Mouse (Mus musculus) MEL (cell line): ENCODE data around the gene Zfp651. TPM values are rescaled to one million over a fixed set of nuclear protein-coding genes. Genes with fewer than 3 reads are reported as not detected.

Source experiments
- DNase-seq: peaks from one replicate; pipeline ENCODE4 v3.0.0; 2011; ENCODE audit warnings: low read depth, low spot score
- H3K27ac ChIP-seq: 2 replicates; pipeline ENCODE4 v1.5.1; 2012; ENCODE audit warnings: low read depth, mild to moderate bottlenecking, control low read depth, low read length, moderate library complexity; ENCODE audit not compliant: control insufficient read depth
- H3K27me3 ChIP-seq, 2 experiments: fragments of 150-350 bp in 1 of 2; sonication (generic) in 1 of 2; 2 replicates each; pipeline ENCODE4 v1.6.1; 2012; ENCODE audit warnings: low read length in 2 of 2, mild to moderate bottlenecking in 2 of 2, improper control_type of control experiment in 1 of 2, moderate library complexity in 1 of 2; ENCODE audit not compliant: insufficient read depth in 2 of 2, control insufficient read depth in 1 of 2
- H3K36me3 ChIP-seq, 2 experiments: 2 replicates each; pipeline ENCODE4 v1.6.1; 2012 to 2014; ENCODE audit warnings: low read length in 2 of 2, improper control_type of control experiment in 1 of 2, inconsistent platforms in 1 of 2, mild to moderate bottlenecking in 1 of 2; ENCODE audit not compliant: insufficient read depth in 2 of 2, control insufficient read depth in 1 of 2
- H3K4me1 ChIP-seq, 2 experiments: fragments of 150-350 bp in 1 of 2; sonication (generic) in 1 of 2; 2 replicates each; pipeline ENCODE4 v1.6.1; 2012; ENCODE audit warnings: low read length in 2 of 2, improper control_type of control experiment in 1 of 2, mild to moderate bottlenecking in 1 of 2; ENCODE audit not compliant: insufficient read depth in 2 of 2, control insufficient read depth in 1 of 2
- H3K4me3 ChIP-seq, 2 experiments: fragments of 150-350 bp in 1 of 2; sonication (generic) in 1 of 2; 2 replicates each; pipeline ENCODE4 v1.5.1; 2012; ENCODE audit warnings: low read depth in 2 of 2, low read length in 2 of 2, mild to moderate bottlenecking in 2 of 2, moderate library complexity in 2 of 2, control low read depth in 1 of 2, improper control_type of control experiment in 1 of 2; ENCODE audit not compliant: control insufficient read depth in 1 of 2, insufficient read depth in 1 of 2
- H3K79me2 ChIP-seq: 2 replicates; pipeline ENCODE4 v1.6.1; 2012; ENCODE audit warnings: mild to moderate bottlenecking, low read length, moderate library complexity; ENCODE audit not compliant: control insufficient read depth, poor library complexity, insufficient read depth
- H3K9ac ChIP-seq: 2 replicates; pipeline ENCODE4 v1.6.1; 2012; ENCODE audit warnings: low read depth, mild to moderate bottlenecking, control low read depth, low read length, moderate library complexity; ENCODE audit not compliant: control insufficient read depth, poor library complexity, severe bottlenecking
- H3K9me3 ChIP-seq: fragments of 150-350 bp; sonication (generic); replicated peaks from 2 replicates; pipeline ENCODE4 v1.6.1; 2012; ENCODE audit warnings: mild to moderate bottlenecking, low read length, improper control_type of control experiment, moderate library complexity; ENCODE audit not compliant: insufficient read depth
- CHD1 ChIP-seq: IDR thresholded peaks from 2 replicates; pipeline ENCODE4 v1.6.1; 2012; ENCODE audit warnings: low read depth, mild to moderate bottlenecking, inconsistent platforms, low read length, improper control_type of control experiment
- CTCF ChIP-seq, 3 experiments: IDR thresholded peaks in 2 of 3; conservative IDR thresholded peaks in 1 of 3; 2 replicates each; pipeline ENCODE4 v1.5.1; 2011 to 2012; ENCODE audit warnings: low read length in 3 of 3, low read depth in 2 of 3, mild to moderate bottlenecking in 2 of 3, improper control_type of control experiment in 1 of 3, inconsistent platforms in 1 of 3, mixed read lengths in 1 of 3, moderate library complexity in 1 of 3; ENCODE audit not compliant: control insufficient read depth in 1 of 3, insufficient read depth in 1 of 3, poor library complexity in 1 of 3, severe bottlenecking in 1 of 3
- E2F4 ChIP-seq: IDR thresholded peaks from 2 replicates; pipeline ENCODE4 v1.6.1; 2011; ENCODE audit warnings: low read depth, low read length, improper control_type of control experiment, borderline replicate concordance
- EP300 ChIP-seq, 2 experiments: IDR thresholded peaks; 2 replicates each; pipeline ENCODE4 v1.6.1; 2011; ENCODE audit warnings: improper control_type of control experiment in 2 of 2, low read length in 2 of 2, low read depth in 1 of 2, mild to moderate bottlenecking in 1 of 2
- ETS1 ChIP-seq: IDR thresholded peaks from 2 replicates; pipeline ENCODE4 v1.6.1; 2012; ENCODE audit warnings: low read depth, mild to moderate bottlenecking, inconsistent platforms, low read length, improper control_type of control experiment, moderate library complexity
- HCFC1 ChIP-seq: IDR thresholded peaks from 2 replicates; pipeline ENCODE4 v1.6.1; 2012; ENCODE audit warnings: low read depth, mild to moderate bottlenecking, inconsistent platforms, low read length, improper control_type of control experiment, moderate library complexity
- MAFK ChIP-seq: IDR thresholded peaks from 2 replicates; pipeline ENCODE4 v1.6.1; 2011; ENCODE audit warnings: low read depth, mild to moderate bottlenecking, low read length, improper control_type of control experiment, borderline replicate concordance
- MYC ChIP-seq: IDR thresholded peaks from 2 replicates; pipeline ENCODE4 v1.6.1; 2011; ENCODE audit warnings: low read depth, mild to moderate bottlenecking, low read length, improper control_type of control experiment, moderate library complexity
- NELFE ChIP-seq: IDR thresholded peaks from 2 replicates; pipeline ENCODE4 v1.6.1; 2011; ENCODE audit warnings: low read depth, low read length, improper control_type of control experiment
- RAD21 ChIP-seq: IDR thresholded peaks from 2 replicates; pipeline ENCODE4 v1.6.1; 2011; ENCODE audit warnings: mild to moderate bottlenecking, low read depth, low read length, improper control_type of control experiment
- RCOR1 ChIP-seq: IDR thresholded peaks from 2 replicates; pipeline ENCODE4 v1.6.1; 2012; ENCODE audit warnings: low read depth, mild to moderate bottlenecking, inconsistent platforms, low read length, improper control_type of control experiment
- SIN3A ChIP-seq: IDR thresholded peaks from 2 replicates; pipeline ENCODE4 v1.6.1; 2012; ENCODE audit warnings: low read length, improper control_type of control experiment, inconsistent platforms
- SMC3 ChIP-seq: IDR thresholded peaks from 2 replicates; pipeline ENCODE4 v1.6.1; 2011; ENCODE audit warnings: low read depth, low read length, improper control_type of control experiment
- TBP ChIP-seq: IDR thresholded peaks from 2 replicates; pipeline ENCODE4 v1.8.0; 2011; ENCODE audit warnings: low read depth, low read length, improper control_type of control experiment
- TCF12 ChIP-seq: IDR thresholded peaks from 2 replicates; pipeline ENCODE4 v1.6.1; 2014; ENCODE audit warnings: low read depth, mild to moderate bottlenecking, inconsistent platforms, low read length, improper control_type of control experiment, moderate library complexity
- UBTF ChIP-seq: IDR thresholded peaks from 2 replicates; pipeline ENCODE4 v1.6.1; 2012; ENCODE audit warnings: low read depth, mild to moderate bottlenecking, inconsistent platforms, low read length, improper control_type of control experiment, moderate library complexity, borderline replicate concordance; ENCODE audit not compliant: insufficient read depth
- ZKSCAN1 ChIP-seq: IDR thresholded peaks from 2 replicates; pipeline ENCODE4 v1.6.1; 2012; ENCODE audit warnings: low read depth, mild to moderate bottlenecking, inconsistent platforms, low read length, improper control_type of control experiment, moderate library complexity
- ZMIZ1 ChIP-seq: IDR thresholded peaks from 2 replicates; pipeline ENCODE4 v1.6.1; 2012; ENCODE audit warnings: low read depth, mild to moderate bottlenecking, inconsistent platforms, low read length, improper control_type of control experiment, moderate library complexity
- polyA plus RNA-seq, 2 experiments: library from polyadenylated mRNA; stranded (reverse) in 1 of 2; unstranded in 1 of 2; fragments of >175 nt in 1 of 2; fragments of >200 nt in 1 of 2; gene quantifications; 2 replicates each; pipeline versions ENCODE4 v1.2.1 to v1.2.4; 2012; ENCODE audit warnings: low replicate concordance in 2 of 2, low read depth in 1 of 2; ENCODE audit not compliant: insufficient read length in 2 of 2, insufficient read depth in 1 of 2, missing spikeins in 1 of 2
- total RNA-seq: library from RNA; depleted of rRNA; stranded (reverse); fragments of 300-350 nt; gene quantifications from 2 replicates; pipeline ENCODE4 v1.2.3, GENCODE M21; 2012

Zfp651 gene
- total and polyA plus RNA-seq, 3 experiments = 0.07 to 0.12 TPM; not detected in 1

DNA sequence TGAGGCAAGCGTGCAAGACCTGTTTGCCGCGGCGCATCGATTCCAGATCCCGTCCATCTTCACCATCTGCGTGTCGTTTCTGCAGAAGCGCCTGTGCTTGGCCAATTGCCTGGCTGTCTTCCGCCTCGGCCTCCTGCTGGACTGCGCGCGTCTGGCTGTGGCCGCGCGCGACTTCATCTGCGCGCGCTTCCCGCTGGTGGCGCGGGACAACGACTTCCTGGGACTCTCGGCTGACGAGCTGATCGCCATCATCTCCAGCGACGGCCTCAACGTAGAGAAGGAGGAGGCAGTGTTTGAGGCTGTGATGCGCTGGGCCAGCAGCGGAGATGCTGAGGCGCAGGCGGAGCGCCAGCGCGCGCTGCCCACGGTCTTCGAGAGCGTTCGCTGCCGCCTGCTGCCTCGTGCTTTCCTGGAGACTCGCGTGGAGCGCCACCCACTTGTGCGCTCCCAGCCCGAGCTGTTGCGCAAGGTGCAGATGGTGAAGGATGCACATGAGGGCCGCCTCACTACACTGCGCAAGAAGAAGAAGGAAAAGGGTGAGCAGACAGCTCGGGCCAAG lies 19.0 kb downstream of the Zfp651 start:
- DNase-seq = no peak

DNA sequence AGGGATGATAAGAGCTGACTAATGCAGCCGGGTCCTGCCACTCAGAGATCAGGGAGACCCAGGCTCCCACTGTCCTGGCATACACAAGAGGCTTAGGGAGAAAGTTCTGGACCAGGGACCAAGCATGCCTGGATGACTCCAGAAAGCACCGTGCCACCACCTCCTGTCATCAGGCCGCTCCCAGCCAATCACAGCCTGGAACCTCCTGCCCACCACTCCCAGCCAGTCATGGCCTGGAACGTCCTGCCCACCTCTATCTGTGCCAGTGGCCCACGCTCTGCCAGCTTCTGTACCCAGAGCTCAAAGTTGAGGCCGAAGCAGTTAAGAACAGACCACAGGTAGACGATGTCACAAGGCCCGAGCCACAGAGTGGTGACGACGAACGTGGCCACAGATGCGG lies 25.7 kb downstream of the Zfp651 start:
- Histone ChIP-seq H3K79me2 (no peaks in the 10 kb centered on the region), H3K9ac (no peak overlapping the region), H3K4me1 (no peaks in the 10 kb centered on the region), H3K9me3 (no peaks in the 10 kb centered on the region), H3K27ac (no peak overlapping the region), H3K4me3 (no peak overlapping the region), H3K36me3 (no peaks in the 10 kb centered on the region), H3K27me3 (no peaks in the 10 kb centered on the region)
- DNase-seq = no peak
- TF ChIP-seq ZMIZ1 (no peak), UBTF (no peak), SIN3A (no peak), SMC3 (no peak), ETS1 (no peak), MYC (no peak), CHD1 (no peak), HCFC1 (no peak), TBP (no peak), NELFE (no peak), MAFK (no peak), TCF12 (no peak), E2F4 (no peak), RAD21 (no peak), CTCF (IDR thresholded peaks at IDR 0.05 in 2 of 3, conservative IDR thresholded peaks at IDR 0.05 in 1 of 3; ENCODE audit: control insufficient read depth in 1 of 3, insufficient read depth in 1 of 3, low read depth in 2 of 3, low read length in 3 of 3, poor library complexity in 1 of 3, severe bottlenecking in 1 of 3) (no peak), RCOR1 (no peak), ZKSCAN1 (no peak), EP300 (IDR thresholded peaks at IDR 0.05; ENCODE audit: low read depth in 1 of 2, low read length in 2 of 2) (no peak)

More for the DNA sequence above, 19.0 kb downstream of the Zfp651 start:
- no peaks in the 10 kb centered on the region for H3K79me2 ChIP-seq
- no peaks in the 10 kb centered on the region for H3K4me1 ChIP-seq
- TF ChIP-seq SMC3 = no peak
- no peak for TF ChIP-seq SIN3A
- H3K9ac ChIP-seq = no peak overlapping the region
- H3K27me3 ChIP-seq = no peaks in the 10 kb centered on the region
- no peak overlapping the region for H3K27ac ChIP-seq
- H3K4me3 ChIP-seq = no peak overlapping the region
- H3K9me3 ChIP-seq = no peaks in the 10 kb centered on the region
- no peaks in the 10 kb centered on the region for H3K36me3 ChIP-seq
